Mouse (Mus musculus): ENCODE measurements around the gene Mecom. TPM values are rescaled to one million over a fixed set of nuclear protein-coding genes. Genes with fewer than 3 reads are reported as not detected.

Mecom gene
- total RNA-seq, 2 experiments from 2014 or later: 16.9 to 21.6 TPM

- intact Hi-C loops (cut with DNase I): no loop called here
- DNase-seq: no peak
These were observed 414.8 kb downstream of the Mecom start for GRCm38 (mm10) chr3:30132981-30133380.

GRCm38 (mm10) chr3:30132370-30132769, 415.4 kb downstream of the Mecom start:
- DNase-seq: no peak
- intact Hi-C loops (cut with DNase I): no loop called here

DNA sequence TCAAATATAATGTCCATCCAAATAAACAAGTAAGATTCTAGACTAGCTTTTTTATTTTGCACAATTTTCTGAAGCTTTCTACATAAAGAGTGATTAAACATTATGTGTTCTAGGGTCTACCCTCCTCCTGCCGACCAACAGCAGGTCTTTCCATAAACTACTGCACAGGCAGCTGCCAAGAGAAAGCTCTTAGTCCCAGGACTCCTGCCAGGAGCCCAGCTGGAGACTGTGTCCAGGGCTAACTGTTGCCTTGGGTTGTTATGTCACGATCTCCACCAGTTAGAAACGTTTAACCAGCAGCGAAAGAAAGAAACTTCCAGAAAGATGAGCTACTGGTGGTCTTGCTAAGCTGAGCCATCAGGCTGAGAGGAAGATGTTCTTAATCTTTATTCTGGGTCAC, 417.3 kb downstream of the Mecom start:
- DNase-seq: peak; percentile 67 to 73
- intact Hi-C loops (cut with DNase I): no loop called here

DNA sequence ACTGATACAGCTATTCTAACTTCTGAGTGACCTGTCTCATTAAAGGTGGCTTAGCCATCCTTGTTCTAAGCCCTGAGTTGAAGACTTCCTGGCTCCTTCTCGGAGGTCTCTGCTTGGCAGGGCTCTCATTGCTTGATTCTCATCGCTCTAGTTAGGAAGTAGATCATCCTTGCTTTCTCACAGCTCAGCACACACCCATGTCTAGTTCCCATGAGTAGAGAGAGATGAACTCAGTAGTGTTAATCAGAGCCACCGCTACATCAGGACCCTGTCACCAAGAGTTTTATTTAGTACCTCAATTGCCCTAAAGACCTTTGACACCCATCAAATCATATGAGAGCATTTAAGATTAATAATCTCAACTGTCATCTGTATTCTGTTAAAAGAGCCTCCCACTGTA, 425.2 kb downstream of the Mecom start:
- DNase-seq: no peak
- intact Hi-C loops (cut with DNase I): no loop called here

DNA sequence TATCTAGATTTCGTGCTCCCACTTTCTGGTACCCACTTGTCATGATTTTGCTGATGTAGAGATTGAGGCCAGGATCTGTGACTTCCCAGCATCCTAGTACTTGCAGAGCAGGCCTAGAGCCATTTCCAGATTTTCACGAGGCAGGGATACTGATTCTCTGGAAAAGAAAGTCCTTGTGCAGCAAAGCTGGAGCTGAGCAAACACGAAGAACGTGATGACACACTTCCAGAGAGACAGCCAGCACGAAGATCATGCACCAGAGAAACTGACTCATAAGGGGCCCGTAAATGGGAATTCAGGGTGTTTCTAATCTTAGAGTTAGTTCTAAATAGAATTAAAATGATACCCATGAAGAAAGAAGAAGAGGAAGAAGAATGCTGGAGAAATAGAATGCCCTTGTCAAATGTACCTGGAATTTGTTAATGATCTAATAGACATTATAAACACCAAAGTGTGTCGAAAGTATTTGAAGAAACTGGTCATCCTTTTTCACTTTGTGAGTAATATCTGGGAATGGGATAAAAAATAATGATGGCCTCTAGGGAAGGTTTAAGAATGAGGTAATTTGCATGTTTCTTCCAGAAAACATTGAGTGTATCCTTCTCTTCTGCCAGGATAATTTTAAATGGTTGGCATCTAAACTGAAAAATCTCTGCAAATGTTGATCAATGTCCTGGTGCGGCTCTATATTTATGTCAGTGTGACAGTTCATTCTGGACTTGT, 426.9 kb downstream of the Mecom start:
- intact Hi-C loops (cut with DNase I): no loop called here
- DNase-seq: no peak

DNA sequence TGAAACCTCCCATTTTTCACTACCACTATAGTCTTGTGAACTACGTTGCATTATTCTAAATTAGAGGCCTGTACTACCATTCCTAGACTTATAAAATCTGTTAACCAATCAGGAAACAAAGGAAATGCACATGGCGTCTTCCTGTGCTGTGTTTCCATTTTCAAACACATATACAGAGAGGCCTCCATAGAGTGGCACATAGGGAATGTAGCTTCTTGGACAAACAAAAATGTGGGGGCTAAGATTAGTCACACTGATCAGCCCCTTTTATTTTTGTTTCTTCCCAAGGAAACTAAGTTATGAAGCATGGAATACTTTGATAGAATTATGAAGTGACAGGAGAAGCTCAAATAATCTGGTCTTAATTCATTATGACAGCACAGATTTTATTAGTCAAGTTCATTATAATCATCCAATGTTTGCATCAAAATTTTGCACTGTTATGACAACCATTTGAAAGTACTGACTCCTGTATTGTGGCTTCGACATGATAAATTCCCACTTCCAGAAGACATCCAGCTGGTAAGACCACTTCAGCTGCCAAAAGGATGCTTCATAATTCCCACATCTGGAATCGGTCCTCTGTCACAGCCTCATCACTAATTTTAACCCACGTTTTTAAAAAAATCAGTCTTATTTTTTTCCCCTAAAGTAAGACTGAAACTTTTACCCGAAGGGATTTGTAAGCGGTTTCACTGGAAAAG, 429.1 kb downstream of the Mecom start:
- intact Hi-C loops (cut with DNase I): no loop called here
- DNase-seq: no peak

DNA sequence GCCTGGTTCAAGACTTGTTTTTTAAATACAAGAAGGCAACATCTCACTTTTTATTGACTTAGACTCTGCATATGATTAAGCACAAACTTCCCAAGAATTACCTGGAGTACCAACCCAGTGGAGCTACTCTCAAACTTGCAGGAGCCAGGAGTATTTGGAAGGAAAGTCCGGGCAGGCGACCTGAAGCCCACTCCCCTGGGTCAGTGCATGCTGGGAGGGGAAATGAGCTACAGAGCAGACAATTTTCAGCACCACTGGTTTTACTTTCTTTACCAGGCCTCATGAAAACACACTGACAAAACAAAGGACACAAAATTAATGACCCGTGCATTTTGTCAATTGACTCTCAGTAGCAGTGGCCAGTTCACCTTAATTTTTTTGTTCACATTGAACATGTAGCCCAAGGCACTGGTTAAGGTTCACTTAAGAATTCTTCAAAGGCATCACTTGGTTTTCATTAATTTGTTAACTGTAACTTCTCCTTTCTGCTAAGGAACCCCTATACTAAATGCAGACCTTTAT, 434.5 kb downstream of the Mecom start:
- no peak for DNase-seq
- intact Hi-C loops (cut with DNase I): no loop called here

DNA sequence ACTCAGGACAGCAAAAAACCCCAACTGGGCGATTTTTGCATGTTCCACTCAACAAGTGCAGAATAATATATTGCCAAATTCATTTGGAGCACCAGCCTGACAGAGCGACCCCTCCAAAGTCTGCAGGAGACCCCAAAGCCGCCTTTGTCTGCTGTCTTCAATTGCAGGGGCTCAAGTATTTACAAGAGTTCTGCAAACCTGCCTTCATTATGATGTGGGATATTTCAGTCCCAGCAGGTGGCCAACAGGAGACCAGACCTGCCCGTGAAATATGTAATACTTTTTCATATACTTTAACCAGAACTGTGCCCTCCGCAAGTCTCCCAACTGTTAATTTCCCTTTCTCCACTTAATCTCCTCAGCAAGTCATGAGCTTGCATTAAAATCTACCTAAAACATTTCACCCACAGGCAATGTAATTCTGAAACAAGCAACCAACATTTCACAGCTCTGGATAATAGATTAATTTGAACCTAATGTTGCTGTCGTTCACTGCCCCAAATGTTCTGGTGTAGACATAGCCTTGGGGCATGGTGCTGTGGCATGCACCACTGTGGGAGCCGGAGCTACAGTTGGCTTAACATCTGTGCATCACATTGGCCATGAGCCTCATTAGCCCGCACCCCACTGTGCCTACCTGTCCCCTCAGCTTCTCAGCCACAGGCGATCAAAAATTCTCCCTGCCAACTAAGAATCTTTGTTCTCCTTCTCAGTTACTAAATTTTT, 439.7 kb downstream of the Mecom start:
- no peak for DNase-seq
- intact Hi-C loops (cut with DNase I): loop anchor here (5.0 to 10.0 kb wide), 3 partner anchors 93 to 399 kb away; no protein-coding TSS in a partner anchor

GRCm38 (mm10) chr3:30106481-30106880, 441.3 kb downstream of the Mecom start:
- intact Hi-C loops (cut with DNase I): loop anchor here (5.0 to 10.0 kb wide), 3 partner anchors 92 to 401 kb away; no protein-coding TSS in a partner anchor
- DNase-seq: peak; percentile 48 to 59

- intact Hi-C loops (cut with DNase I): loop anchor here (5.0 to 10.0 kb wide), 3 partner anchors 91 to 401 kb away; no protein-coding TSS in a partner anchor
- no peak for DNase-seq
These were observed 441.9 kb downstream of the Mecom start for GRCm38 (mm10) chr3:30105859-30106258.

GRCm38 (mm10) chr3:30105194-30105823, 442.5 kb downstream of the Mecom start:
- peak; percentile 54 to 62 for DNase-seq
- intact Hi-C loops (cut with DNase I): loop anchor here (5.0 to 10.0 kb wide), 3 partner anchors 91 to 402 kb away; no protein-coding TSS in a partner anchor

GRCm38 (mm10) chr3:30104515-30105098, 443.2 kb downstream of the Mecom start:
- no peak for DNase-seq
- intact Hi-C loops (cut with DNase I): loop anchor here (5.0 to 10.0 kb wide), 3 partner anchors 90 to 403 kb away; no protein-coding TSS in a partner anchor

GRCm38 (mm10) chr3:30101146-30101545, 446.7 kb downstream of the Mecom start:
- DNase-seq: no peak
- intact Hi-C loops (cut with DNase I): loop anchor here (10.0 kb wide), 1 partner anchor 86 kb away; no protein-coding TSS in a partner anchor

DNA sequence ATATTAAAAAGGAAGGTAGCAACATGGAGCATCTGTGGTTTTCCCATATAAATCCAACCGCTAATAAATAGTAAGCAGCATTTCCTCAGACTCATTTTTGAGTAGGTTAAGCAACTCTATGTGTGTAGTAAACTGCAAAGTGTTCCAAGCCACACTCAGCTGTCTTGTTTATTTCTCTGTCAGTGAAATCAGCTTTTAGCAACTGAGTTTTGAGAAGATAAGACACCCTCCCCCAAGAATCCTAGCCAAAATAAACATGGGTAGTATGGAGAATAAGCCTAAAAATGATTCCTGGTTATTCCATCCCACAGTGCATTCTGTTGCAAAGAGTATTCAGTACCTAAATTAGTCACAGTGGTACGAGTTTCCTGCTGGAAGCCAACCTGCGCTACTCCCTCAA, 450.1 kb downstream of the Mecom start:
- intact Hi-C loops (cut with DNase I): no loop called here
- no peak for DNase-seq

- intact Hi-C loops (cut with DNase I): no loop called here
- no peak for DNase-seq
These were observed 450.7 kb downstream of the Mecom start for GRCm38 (mm10) chr3:30097129-30097528.

DNA sequence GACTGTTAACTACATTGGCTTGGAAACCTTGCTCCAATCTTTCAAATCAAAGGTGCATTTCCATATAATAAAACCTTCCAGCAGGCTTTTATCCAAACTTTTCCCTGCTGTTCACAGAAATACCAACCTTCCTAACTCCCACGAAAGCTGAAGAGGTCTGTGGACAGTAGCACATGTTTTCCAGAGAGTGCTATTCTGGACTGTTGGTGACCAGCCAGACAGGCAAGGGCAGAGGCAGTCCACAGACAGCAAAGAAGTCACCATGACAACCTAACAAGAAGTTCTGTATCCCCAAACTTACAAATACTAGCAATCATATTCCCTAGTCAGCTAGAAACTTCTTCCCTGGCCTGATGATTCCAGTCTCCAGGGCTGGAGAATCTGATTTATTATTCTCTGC, 454.8 kb downstream of the Mecom start:
- no peak for DNase-seq
- intact Hi-C loops (cut with DNase I): no loop called here

GRCm38 (mm10) chr3:30092481-30092880, 455.3 kb downstream of the Mecom start:
- intact Hi-C loops (cut with DNase I): no loop called here
- no peak for DNase-seq

GRCm38 (mm10) chr3:30091860-30092259, 455.9 kb downstream of the Mecom start:
- DNase-seq: no peak
- intact Hi-C loops (cut with DNase I): no loop called here

DNA sequence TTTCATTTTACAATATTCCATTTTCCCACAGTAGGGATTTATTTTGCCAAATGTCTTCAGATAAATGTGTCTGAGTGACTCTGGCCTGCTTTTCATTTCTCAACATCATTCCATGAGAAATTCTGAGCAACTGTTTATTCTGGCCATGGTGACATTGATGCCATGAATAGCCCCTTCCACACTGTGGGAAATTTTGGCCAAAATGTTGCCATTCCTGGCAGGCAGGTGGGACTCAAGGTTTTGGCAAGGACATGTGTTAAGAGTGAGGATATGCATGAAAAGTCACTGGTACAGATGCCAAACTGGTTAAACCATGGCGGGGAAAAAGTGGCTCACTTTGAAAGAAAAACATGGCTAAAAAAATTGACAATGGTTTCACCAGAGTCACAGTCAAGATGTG, 456.4 kb downstream of the Mecom start:
- no peak for DNase-seq
- intact Hi-C loops (cut with DNase I): no loop called here

- no peak for DNase-seq
- intact Hi-C loops (cut with DNase I): no loop called here
These were observed 461.7 kb downstream of the Mecom start for GRCm38 (mm10) chr3:30086139-30086538.
